Mouse (Mus musculus): ENCODE data around the gene Grin2c.

Gene Grin2c

GRCm38 (mm10) chr11:115208126-115208525 lies 58.9 kb downstream of the Grin2c start:
- no peak for DNase-seq (ENCODE audit: low spot score)

GRCm38 (mm10) chr11:115202756-115203155 lies 64.3 kb downstream of the Grin2c start:
- no peak for DNase-seq (ENCODE audit: low spot score)

GRCm38 (mm10) chr11:115202316-115202715 lies 64.7 kb downstream of the Grin2c start:
- DNase-seq (ENCODE audit: low spot score): peak; percentile 90

- no peak for DNase-seq (ENCODE audit: low spot score)
Measured at GRCm38 (mm10) chr11:115200520-115200919, 66.5 kb downstream of the Grin2c start.
